Mouse (Mus musculus): ENCODE data around the gene Supt5. TPM values are rescaled to one million over a fixed set of nuclear protein-coding genes. Genes with fewer than 3 reads are reported as not detected.
"Not testable (repeated sequence)": the region's sequence is repeated elsewhere in the genome, so short reads cannot be mapped to it uniquely, and the experiment has no call there.

Gene Supt5
- 10 to 100 TPM; 53.4 to 60.9 TPM for total RNA-seq (2021)
- long read RNA-seq, experiment 1, partial matches to known transcripts = 10 of 16 reads
- long read RNA-seq, experiment 1, other reads (novel, unspliced or antisense) = 6 of 16 reads
- long read RNA-seq, experiment 2, partial matches to known transcripts = 11 of 11 reads
- long read RNA-seq, experiment 2, other reads (novel, unspliced or antisense) = 0 of 11 reads

DNA sequence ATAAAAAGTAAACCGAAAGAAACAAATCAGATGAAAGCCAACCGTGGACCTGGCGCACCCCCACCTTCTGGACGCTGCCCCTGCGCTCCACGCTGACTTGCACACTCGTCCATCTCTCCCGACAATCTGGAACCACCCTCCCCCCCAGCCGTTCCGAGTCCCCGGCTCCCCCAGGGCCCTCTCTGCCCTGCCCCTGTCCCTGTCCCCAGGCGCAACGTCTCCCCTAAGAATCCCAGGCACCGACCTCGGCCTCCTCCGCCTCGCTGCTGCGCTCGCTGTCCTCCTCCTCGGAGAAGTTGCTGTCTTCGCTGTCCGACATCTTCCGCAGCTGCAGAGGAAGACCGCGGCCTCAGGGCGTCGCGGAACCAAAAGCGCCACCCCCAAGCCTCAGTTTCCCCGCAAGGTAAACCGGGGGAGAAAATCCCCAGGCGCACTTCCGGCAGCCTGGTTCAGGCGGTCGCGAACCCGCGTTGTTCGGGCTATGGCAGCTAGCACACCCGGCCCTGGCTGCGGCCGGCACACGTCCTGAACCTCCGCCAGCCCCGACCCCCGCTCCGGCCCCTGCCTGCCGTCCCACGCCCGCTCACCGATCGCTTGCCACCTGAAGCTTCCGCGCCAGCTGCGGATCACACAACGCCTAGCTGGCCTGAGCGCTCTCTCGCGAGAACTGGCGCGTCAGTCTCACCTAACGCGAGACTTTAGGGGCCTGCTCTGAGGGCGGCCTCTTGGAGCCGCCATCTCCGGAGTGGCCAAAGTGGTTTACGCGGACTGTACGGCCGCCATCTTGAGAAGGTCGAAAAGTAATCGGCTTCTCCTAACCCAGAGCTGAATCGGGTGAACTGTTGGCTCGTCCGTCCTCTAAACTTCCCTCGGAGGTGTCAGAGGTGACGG, at the start of gene Supt5:
Supt5 (minus strand) TSS at position 639 of the 891 bp plus-strand sequence.
- peak; percentile 98 to 99 for DNase-seq

- not testable (repeated sequence) for DNase-seq
Observed at GRCm38 (mm10) chr7:28387384-28387783, 48.8 kb upstream of the Supt5 start.

DNA sequence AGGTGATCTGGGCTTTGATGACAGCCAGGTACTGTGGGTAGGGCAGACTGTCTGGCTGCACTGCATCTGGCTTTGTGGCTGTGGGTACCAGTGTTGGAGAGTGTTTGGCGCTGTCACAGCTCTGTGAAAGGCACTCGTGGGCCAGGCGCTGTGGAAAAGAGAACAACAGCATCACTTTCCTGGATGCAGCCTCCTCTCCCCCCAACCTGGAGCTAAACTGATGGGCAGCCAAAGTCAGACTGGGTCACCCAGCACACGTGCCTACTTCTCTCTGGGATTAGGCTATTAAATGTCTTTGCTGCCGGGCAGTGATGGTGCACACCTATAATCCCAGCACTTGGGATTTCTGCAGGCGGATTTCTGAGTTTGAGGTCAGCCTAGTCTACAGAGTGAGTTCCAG, 48.3 kb upstream of the Supt5 start:
- not testable (repeated sequence) for DNase-seq

DNA sequence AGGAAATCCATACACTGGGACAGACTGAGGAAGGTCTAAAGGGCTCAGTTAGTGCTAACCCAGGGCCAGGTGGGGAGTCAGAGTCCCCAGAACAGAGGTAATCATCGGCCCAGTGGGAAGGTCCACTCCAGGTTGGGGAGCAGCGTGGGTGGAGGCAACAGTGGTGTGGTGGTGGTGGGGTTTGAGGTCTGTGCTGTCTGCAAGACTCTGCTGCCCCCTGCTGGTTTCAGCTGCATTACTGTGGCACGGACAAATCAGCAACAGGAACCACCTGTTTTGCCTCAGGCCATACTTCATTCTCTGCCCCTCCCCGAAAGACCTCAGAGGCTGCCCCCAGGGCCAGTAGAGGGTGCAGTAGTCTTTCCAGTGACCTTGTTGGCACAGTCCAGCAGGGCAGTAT, 47.9 kb upstream of the Supt5 start:
- DNase-seq = peak; percentile 89 to 93

DNA sequence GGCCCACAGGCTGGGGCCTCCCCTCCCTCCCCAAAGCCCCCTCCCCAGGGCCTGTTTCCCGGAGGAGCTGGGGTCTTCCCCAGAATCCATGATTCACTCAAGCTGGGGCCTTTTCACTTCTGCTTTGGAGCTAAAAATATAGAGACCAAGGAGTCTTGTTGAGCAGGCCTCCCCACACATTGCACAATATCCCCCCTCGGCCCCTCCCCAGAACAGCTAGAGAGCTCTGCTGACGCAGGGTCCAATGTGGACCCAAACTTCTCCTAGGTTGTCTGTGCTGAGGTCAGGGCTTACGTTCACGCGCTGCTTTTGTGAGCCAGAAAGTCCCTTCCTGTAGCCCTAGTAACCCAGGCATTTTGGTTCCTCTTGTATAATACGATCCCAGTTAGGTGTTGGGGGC, 47.5 kb upstream of the Supt5 start:
- DNase-seq = peak; percentile 64 to 84

- no peak for DNase-seq
Observed at GRCm38 (mm10) chr7:28385196-28385595, 46.6 kb upstream of the Supt5 start.

DNA sequence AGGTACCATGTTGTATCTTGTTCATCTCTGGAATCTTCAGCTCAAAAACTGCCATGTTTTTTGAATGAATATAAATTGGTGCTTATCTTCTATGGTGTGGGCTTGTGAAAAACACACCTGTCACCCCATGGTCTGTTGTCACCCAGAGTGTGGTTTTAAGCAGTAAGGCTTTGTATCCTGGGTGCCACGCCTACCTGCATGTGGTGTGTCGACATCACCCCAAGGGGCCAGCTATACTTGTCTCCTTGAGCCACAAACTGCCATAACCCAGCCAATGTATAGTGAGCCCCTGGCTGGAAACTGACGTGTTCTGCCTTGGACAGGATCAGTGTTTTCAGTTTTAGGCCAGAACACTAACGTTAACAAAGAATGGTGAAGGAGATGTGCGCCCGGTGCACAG, 45.6 kb upstream of the Supt5 start:
- no peak for DNase-seq

- no peak for DNase-seq
Observed at GRCm38 (mm10) chr7:28383606-28384005, 45.1 kb upstream of the Supt5 start.

DNA sequence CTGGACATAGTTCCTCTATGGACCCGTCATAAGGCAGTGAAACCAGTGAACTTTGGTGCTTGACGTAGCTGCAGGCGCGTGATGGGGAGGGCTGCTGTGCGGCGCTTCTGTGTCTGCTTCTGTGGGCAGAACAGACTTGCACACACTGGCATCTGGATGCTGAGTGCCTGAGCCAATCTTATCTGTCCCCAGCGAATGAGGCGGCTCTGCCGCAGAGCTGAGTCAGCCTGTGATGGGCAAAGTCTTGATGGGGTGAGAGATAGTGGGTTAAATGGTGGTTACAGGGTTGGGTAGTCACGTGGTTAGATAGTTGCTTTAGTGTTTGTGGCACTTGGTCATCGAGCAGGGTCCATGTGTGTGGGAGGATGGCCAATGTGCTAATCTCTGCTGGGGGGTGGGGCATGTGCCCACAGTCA, 44.4 kb upstream of the Supt5 start:
- peak; percentile 66 to 82 for DNase-seq

DNA sequence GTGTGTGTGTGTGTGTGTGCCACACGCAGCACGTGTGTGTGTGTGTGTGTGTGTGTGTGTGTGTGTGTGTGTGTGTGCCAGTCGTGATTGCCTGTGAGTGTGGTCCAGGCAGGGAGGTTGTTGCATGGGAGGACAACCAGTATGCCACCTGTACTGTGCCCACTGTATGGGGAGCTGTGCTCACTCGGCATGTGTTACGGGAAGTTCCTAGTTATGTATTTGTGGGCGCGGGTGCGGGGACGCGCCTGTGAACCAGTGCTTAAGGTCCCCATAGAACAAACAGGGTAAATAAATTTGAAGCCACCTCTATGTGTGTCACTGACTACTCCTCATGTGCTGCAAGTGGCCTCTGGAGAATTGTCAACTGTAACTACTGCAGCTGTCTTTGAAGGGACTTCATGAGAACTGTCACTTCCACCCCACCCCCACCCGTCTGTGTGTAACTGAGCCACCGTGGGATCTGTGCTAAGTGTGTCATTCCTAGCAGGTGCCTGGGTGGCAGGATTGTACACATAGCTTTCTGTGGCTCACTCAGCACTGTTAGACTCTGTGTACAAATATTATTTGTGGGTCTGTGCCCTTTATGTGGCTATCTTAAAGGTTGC, 43.9 kb upstream of the Supt5 start:
- DNase-seq = no peak

- peak; percentile 93 to 96 for DNase-seq
Observed at GRCm38 (mm10) chr7:28381938-28382337, 43.4 kb upstream of the Supt5 start.

- peak; percentile 90 to 95 for DNase-seq
Observed at GRCm38 (mm10) chr7:28381017-28381790, 42.7 kb upstream of the Supt5 start.

DNA sequence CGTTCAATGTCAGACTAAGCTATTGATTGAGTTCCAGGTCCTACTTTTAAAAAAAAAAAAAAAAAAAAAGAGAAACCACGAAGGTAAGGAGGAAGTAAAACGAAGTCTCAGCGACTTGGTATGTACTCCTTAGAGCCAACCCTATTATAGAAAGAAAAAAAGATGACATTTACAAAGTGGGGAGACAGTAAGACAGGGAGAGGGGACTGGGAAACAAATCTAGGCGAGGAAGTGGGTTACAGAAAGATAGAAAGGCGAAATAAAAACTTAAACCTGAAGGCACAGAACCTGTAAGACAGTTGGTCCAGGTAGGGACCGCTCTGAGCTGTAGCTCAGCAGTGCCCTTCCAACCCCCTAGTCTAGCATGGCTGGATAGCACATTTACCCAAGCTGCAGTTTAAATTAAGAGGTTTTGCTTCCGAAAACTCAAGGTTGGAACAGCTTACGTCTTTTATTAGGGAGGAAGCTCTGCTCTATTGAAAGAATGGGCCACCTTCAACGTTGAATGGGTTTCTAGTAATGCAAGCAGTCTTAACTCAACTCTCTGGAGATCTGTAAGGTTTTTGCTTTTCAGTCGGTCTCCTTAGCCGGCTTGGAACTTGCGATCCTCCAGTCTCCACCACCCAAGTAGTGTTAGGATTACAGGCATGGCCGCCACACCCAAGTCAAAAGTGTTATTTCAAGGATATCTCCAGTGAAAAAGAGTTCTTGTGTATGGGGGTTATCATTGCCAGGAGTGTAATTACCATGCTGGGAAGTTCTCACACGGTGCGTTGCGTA, 41.9 kb upstream of the Supt5 start, which contains the start of gene Zfp36:
Zfp36 (minus strand) TSS at position 17 of the 780 bp plus-strand sequence.
- no peak for DNase-seq

GRCm38 (mm10) chr7:28378769-28379651, 40.5 kb upstream of the Supt5 start:
- DNase-seq = peak; percentile 97 to 99

- peak; percentile 81 to 86 for DNase-seq
Observed at GRCm38 (mm10) chr7:28378066-28378690, 39.6 kb upstream of the Supt5 start.

- peak; percentile 44 to 76 for DNase-seq
Observed at GRCm38 (mm10) chr7:28377190-28378065, 38.9 kb upstream of the Supt5 start.

DNA sequence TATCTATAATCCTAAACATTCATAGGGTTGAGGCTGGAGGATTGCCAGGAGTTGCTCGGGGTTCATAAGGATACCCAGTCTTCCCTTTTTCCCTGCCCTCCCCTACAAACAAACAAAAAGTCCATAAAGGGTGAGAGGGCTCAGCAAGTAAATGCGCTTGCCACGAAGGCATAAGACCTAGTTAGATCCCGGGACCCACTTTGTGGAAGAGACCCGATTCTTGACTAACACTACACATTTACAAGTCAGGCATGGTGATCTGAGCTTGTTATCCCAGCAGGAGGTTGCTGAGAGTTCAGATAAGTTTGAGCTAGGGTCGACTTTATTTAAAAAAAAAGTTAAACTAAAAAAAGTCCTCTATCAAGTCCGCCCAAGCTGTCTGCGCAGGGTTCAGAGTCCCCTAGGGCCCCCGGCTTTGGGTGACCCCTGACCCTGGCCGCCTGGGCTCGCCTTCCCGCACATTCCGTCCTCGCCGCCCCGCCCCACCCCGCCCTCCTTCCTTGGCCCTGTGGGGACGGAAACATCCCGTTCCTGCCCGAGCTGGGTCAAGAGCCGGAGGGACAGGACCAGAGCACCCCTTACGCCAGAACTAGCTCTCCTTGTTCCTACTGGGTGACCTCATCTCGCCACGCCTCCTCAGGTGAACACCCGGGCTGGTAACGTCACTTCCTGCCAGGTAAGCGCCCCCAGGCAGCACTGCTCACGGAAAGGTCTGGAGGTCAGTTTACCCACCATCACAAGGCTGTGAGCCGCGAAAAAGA, 37.6 kb upstream of the Supt5 start:
- DNase-seq = peak; percentile 92 to 95
